Mouse (Mus musculus): ENCODE results near the gene Gnptg. TPM values are rescaled to one million over a fixed set of nuclear protein-coding genes. Genes with fewer than 3 reads are reported as not detected.
"Not testable (repeated sequence)": the region's sequence is repeated elsewhere in the genome, so short reads cannot be mapped to it uniquely, and the experiment has no call there.

The Gnptg gene
- total RNA-seq, 2 experiments from 2014 or later: 71.1 to 73.5 TPM

GRCm38 (mm10) chr17:25244239-25244638, 4.3 kb upstream of the Gnptg start:
- no peak for DNase-seq (ENCODE audit: low spot score in 2 of 2)

DNA sequence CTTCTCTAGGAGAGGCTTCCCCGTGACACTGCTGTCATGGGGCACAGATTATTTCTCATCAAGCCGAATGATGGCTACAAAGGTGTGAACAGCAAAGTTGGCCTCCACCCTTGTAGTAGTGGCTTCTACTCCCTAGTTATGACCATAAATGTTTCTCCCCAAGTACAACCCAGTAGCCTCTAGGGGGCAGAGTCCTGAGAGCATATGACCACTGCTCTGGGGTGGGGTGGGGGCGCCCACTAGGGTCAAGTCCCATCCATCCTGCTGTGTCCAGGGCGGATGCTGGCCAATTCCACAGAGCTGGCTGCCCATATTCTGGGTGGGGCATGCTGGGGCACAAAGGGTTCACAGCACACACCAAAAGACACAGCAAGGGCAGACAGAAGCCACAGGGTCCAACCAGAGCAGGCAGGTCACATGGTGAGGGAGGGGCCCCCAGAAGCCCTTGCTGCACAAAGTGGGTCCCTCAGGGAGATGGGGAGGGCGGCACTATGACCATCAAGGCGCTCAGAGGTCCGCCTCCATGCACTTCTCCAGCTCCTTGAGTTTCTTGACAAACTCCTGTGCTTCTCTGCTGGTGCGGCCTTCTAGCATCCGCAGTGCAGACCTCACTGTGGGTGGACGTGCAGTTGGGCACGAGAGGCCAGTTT, 3.3 kb upstream of the Gnptg start:
- DNase-seq (ENCODE audit: low spot score in 2 of 2): no peak

DNA sequence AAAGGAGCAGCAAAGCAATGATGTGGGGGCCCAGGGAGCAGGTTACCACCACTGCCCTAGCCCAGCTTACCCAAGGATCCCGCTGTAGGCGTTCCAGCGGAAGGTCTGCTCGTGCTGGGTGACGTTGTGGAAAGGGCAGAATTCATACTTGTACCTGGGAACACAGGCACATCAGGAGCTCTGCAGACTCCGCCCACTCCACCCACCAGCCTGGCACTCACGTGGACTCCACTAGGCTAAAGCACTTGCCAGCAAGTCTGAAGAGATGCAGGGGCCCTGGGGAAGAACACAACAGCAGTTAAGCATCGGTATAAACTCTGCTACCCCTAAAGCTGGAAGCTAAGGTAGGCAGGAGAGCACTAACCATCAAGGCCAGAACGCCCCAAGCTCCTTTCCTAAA, 4.3 kb downstream of the Gnptg start:
- DNase-seq (ENCODE audit: low spot score in 2 of 2): no peak

DNA sequence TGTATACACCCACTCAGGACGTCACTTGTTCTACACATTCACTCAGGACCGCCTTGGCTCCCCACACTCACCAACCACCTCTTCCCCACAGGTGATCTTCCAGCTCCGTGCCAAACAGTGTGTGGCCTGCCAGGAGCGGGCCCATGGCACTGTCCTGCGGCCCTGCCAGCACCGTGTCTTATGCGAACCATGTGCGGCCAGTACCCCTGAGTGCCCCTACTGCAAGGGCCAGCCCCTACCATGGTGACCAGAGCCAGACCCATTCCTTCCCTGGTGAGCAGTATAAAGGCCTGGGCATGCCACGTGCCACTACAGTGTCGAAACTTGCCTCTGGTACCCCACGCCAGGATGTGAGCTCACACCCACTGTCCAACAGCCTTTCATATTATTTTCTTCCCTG, 8.3 kb downstream of the Gnptg start:
- DNase-seq (ENCODE audit: low spot score in 2 of 2): not testable (repeated sequence)

- no peak for DNase-seq (ENCODE audit: low spot score in 2 of 2)
Measured at GRCm38 (mm10) chr17:25230700-25231099, 9.2 kb downstream of the Gnptg start.

- DNase-seq (ENCODE audit: low spot score in 2 of 2): not testable (repeated sequence)
Measured at GRCm38 (mm10) chr17:25230014-25230655, 9.8 kb downstream of the Gnptg start.

DNA sequence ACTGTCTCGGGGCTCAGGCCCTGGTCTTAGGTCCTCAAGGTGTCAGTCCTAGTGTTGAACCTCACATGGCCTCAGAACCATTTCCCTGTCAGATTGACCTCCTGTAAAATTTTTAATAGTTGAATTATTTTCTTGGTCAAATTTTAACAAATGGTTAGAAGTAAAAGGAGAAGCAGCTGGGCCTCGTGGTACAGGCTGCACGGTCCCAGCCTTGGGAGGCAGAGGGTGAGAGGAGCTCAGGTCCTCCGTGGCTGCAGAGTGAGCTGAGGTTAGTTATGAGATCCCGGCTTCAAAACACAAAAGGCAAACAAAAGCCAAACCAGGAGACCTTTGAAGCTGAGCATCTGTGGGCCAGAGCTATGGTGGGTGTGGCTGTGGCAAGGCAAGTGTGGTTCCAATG, 11.9 kb downstream of the Gnptg start:
- no peak for DNase-seq (ENCODE audit: low spot score in 2 of 2)

DNA sequence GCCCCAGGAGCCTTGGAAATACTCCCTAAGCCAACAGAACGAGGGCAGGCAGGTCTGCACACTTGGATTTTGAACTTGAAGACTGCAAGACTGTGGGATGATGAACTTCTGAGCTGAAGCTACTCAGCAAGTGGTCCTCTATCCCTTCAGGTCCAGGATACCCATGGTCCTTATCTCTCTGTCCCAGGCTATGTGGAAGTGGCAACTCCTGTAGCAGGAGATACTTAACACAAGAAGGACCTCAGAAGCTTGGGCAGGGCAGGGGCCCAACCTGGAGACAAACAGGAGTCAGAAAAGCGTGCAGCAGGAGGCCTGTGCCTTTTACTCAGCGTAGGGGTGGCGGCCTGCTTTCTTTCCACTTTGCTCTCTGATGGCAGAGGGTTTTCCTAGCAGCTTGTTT, 14.3 kb downstream of the Gnptg start:
- no peak for DNase-seq (ENCODE audit: low spot score in 2 of 2)

DNA sequence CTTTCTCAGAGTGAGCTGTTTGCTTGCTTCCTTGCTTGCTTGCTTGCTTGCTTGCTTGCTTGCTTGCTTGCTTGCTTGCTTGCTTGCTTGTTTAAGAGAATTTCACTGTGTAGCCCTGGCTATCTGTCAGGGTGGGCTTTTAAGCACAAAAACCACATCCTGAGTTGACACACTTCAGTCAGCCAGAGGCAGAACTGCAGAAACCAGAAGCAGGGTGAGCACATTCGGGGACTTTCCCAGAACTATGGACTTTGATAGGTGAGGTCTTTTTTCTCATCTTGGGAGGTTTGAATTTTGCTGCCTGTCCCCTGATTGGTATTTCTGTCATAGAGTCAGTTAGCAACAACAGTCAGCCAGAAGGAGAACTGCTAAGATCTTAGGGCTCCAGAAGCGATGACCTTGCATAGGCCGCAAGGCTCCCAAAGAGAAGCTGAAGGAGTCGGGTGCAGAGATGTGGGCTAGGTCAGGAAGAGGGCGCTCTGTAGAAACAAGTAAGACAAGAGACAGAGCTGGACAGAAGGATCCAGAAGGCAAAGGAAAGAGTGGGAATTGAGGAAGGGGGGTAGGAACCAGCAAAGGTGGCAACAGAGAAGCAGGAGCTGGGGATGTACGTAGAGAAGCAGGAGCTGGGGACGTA, 15.2 kb downstream of the Gnptg start:
- no peak for DNase-seq (ENCODE audit: low spot score in 2 of 2)

GRCm38 (mm10) chr17:25222951-25223601, 16.8 kb downstream of the Gnptg start:
- no peak for DNase-seq (ENCODE audit: low spot score in 2 of 2)

DNA sequence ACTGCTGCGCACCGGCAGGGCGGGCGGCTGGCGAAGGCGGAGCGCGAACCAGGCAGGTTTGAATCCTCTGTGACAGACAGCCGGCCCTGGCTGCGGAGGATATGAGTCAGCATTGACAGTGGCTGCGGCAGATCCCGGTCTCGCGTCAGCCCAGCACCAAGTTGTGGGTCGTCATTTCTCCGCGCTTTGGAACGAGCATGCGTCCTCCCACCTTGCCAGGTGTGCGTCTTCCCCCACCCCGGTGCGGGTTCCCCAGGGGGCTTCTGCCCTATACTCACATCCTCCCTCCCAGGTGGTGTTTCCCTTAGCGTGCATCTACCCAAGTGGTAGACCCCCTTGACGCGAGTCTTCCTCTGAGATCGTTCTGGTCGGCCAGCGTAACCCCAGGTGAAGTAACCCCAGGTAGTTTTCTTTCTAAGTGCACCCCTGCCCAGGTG, 17.4 kb downstream of the Gnptg start:
- peak in 1 of 2 experiments; percentile 44 for DNase-seq (ENCODE audit: low spot score in 2 of 2)

- DNase-seq (ENCODE audit: low spot score in 2 of 2): no peak
Measured at GRCm38 (mm10) chr17:25221821-25222503, 18.0 kb downstream of the Gnptg start.

DNA sequence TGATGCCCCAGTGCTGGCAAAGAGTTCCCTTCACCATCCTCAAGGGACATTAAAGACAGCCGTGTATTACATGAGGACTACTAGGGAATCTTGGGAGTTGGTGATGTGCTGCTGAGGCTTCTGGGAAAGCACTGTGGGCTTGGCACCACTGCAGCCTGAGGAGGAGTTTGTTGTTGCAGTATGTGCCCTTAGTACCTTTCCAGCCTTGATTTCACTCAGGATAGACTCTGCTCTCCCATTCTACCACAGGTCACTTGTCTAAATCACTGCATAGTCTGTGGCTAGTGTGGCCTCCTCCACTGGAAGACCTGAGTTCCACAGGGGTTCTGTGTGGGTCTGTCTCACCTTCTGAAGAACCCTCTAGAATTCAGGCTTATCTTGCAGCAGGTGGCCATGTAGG, 19.2 kb downstream of the Gnptg start:
- no peak for DNase-seq (ENCODE audit: low spot score in 2 of 2)

- no peak for DNase-seq (ENCODE audit: low spot score in 2 of 2)
Measured at GRCm38 (mm10) chr17:25219492-25220295, 20.2 kb downstream of the Gnptg start.

DNA sequence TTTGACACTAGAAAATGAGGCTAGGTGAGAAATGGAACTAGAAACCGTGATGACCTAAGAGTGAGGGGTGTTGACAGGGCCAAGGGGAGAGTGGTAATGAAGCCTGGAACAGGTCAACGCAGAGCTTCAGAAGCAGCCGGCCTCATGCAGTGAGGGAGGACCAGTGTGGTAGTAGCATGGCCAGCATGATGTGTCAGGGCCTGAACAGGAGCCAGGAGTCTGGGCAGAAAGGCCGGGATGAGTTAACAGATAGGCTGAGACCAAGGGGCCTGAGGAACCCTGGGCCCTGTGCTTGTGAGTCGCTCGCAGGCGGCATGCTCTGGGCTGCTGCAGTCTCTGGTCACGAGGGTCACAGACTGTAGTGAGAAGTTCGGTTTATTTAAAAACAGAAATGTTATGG, 21.0 kb downstream of the Gnptg start:
- DNase-seq (ENCODE audit: low spot score in 2 of 2): no peak

- DNase-seq (ENCODE audit: low spot score in 2 of 2): no peak
Measured at GRCm38 (mm10) chr17:25215431-25215830, 24.5 kb downstream of the Gnptg start.

DNA sequence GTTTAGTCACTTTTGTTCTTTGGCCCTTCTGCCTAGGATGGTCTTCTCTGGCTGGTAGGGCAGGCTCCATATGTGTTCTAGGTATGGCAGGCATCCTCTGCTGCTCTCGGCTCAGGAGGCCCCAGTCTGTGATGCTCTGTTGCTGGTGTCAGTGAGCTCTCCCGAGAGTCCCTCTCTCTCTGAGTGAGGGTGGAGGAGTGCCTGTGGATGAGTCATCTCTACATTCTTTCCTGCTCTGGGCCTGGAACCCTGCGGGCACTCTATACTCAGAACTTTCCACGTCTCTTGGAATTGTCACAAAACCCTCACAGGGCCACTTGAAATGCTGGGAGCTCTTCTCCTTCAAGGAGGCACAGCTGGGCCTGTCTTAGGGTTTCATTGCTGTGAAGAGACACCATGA, 28.2 kb downstream of the Gnptg start:
- DNase-seq (ENCODE audit: low spot score in 2 of 2): no peak

DNA sequence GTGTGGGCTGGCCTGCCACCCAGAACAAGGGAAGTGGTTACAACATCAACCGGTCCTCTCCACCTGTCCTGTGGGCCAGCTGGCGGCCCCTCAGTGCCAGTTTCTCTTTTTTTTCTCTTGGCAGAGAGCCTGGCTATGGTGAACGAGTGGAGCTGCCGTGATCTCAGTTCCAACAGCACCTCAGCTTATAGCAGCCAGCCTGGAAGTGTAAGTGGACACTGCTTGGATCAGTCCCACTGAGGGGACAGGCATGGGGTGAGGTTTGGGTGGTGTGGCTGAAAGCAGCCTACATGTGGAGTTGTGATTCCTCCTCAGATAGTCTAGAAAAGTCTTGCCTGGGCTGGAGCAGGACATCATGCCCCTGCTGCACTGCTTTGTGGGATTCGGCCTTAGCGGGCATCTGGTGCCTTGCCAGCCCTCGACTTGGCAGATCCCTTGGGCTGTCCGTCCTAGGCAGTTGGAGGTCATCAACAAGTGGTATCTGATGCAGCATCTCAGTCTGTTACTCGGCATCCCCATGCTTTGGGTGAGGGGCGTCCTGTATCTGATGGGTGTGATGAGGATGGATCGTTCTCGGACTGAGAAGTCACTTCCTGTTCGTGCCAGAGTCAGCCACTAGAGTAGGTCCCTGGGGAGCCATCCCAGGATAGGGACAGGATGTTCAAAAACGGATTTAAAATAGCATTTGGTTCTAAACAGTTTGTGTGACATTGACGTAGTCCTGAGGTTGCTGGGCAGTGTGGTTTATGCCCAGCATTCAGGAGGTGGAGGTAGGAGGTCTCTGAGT, 29.1 kb downstream of the Gnptg start:
- DNase-seq (ENCODE audit: low spot score in 2 of 2): peak in 1 of 2 experiments; percentile 57

- DNase-seq (ENCODE audit: low spot score in 2 of 2): peak in 1 of 2 experiments; percentile 81
Measured at GRCm38 (mm10) chr17:25210006-25210405, 29.9 kb downstream of the Gnptg start.

DNA sequence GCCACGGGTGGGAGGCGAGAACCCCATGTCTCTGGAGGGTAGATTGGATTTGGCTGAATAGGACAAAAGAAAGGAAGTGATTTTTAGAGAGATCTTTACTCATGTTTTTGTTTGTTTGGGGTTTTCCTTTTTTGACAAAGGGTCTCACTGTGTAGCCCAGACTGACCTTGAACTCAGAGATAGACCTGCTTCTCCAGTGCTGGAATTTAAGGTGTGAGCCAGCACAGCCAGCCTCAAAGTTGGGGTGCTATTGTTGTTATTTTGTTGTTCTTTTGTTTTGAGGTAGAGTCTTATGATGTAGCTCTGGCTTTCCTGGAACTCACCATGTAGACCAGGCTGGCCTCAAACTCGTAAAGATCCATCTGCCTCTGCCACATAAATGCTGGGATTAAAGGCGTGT, 37.5 kb downstream of the Gnptg start:
- no peak for DNase-seq (ENCODE audit: low spot score in 2 of 2)

Data from layer of hippocampus, adult 18-20 months (tissue).